Mouse (Mus musculus): ENCODE measurements around the gene Trp53bp2.

The Trp53bp2 gene

GRCm38 (mm10) chr1:182408684-182409327, at the start of gene Trp53bp2:
Gene Trp53bp2 (plus strand): TSS chr1:182409172.
- peak; percentile 100 for DNase-seq

- no peak for DNase-seq
Observed at GRCm38 (mm10) chr1:182362703-182363102, 46.3 kb upstream of the Trp53bp2 start.

GRCm38 (mm10) chr1:182363683-182364404, 45.1 kb upstream of the Trp53bp2 start:
- no peak for DNase-seq

- DNase-seq = no peak
Observed at GRCm38 (mm10) chr1:182368309-182368708, 40.7 kb upstream of the Trp53bp2 start.

GRCm38 (mm10) chr1:182368782-182369181, 40.2 kb upstream of the Trp53bp2 start:
- DNase-seq = no peak

GRCm38 (mm10) chr1:182369435-182369834, 39.5 kb upstream of the Trp53bp2 start:
- DNase-seq = no peak

- no peak for DNase-seq
Observed at GRCm38 (mm10) chr1:182371891-182372290, 37.1 kb upstream of the Trp53bp2 start.

- DNase-seq = peak; percentile 64
Observed at GRCm38 (mm10) chr1:182376221-182376620, 32.8 kb upstream of the Trp53bp2 start.

- no peak for DNase-seq
Observed at GRCm38 (mm10) chr1:182376826-182377225, 32.1 kb upstream of the Trp53bp2 start.

- DNase-seq = no peak
Observed at GRCm38 (mm10) chr1:182377519-182377918, 31.5 kb upstream of the Trp53bp2 start.

- DNase-seq = no peak
Observed at GRCm38 (mm10) chr1:182378205-182378835, 30.7 kb upstream of the Trp53bp2 start.

GRCm38 (mm10) chr1:182378876-182379275, 30.1 kb upstream of the Trp53bp2 start:
- no peak for DNase-seq

GRCm38 (mm10) chr1:182380683-182381082, 28.3 kb upstream of the Trp53bp2 start:
- no peak for DNase-seq

GRCm38 (mm10) chr1:182381327-182381726, 27.6 kb upstream of the Trp53bp2 start:
- DNase-seq = no peak

- DNase-seq = no peak
Observed at GRCm38 (mm10) chr1:182383096-182383495, 25.9 kb upstream of the Trp53bp2 start.

GRCm38 (mm10) chr1:182386449-182386848, 22.5 kb upstream of the Trp53bp2 start:
- DNase-seq = no peak

GRCm38 (mm10) chr1:182388729-182389128, 20.2 kb upstream of the Trp53bp2 start:
- DNase-seq = no peak

- DNase-seq = no peak
Observed at GRCm38 (mm10) chr1:182398171-182398570, 10.8 kb upstream of the Trp53bp2 start.

GRCm38 (mm10) chr1:182398780-182399179, 10.2 kb upstream of the Trp53bp2 start:
- no peak for DNase-seq

GRCm38 (mm10) chr1:182399205-182399604, 9.8 kb upstream of the Trp53bp2 start:
- DNase-seq = no peak

GRCm38 (mm10) chr1:182399908-182400307, 9.1 kb upstream of the Trp53bp2 start:
- no peak for DNase-seq

GRCm38 (mm10) chr1:182403076-182403475, 5.9 kb upstream of the Trp53bp2 start:
- DNase-seq = no peak

GRCm38 (mm10) chr1:182406621-182407020, 2.4 kb upstream of the Trp53bp2 start:
- DNase-seq = no peak

- DNase-seq = peak; percentile 50
Observed at GRCm38 (mm10) chr1:182408243-182408642, 729 bp upstream of the Trp53bp2 start.

All from cerebellum, adult 8-10 months (tissue).